Mouse (Mus musculus) liver, adult 2 months (tissue): ENCODE measurements around the gene Trappc1.

ENCODE experiments used
- CTCF ChIP-seq: fragments of 200-500 bp; IDR thresholded peaks from 2 replicates; pipeline ENCODE4 v1.5.1; 2011; ENCODE audit warnings: low read depth, low read length, control low read depth
- POLR2A ChIP-seq: fragments of 200-500 bp; IDR thresholded peaks from 2 replicates; pipeline ENCODE4 v1.6.1; 2011; ENCODE audit warnings: low read length, control low read depth; ENCODE audit not compliant: insufficient read depth; ENCODE audit errors: extremely low read depth

DNA sequence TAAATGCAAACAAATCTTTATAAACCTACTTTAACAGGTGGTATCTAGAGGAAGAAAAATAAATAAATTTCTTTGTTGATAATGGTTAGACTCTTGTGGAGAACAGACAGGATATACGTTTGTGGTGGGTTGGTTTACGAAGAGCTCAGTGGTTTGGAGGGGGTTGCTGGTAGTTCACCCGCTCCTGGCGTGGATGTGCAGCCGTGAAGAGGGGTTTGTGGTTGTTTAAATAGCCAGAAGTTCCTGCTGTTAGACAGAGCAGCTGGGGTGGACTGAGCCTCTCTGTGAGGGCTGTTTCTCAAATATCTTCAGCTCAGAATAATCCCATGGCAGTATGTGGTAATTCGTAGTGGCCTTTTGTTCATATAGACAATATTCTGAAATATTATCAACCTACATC, 48.1 kb upstream of the Trappc1 start:
- no peak for TF ChIP-seq POLR2A
- no peak for TF ChIP-seq CTCF
